Mouse (Mus musculus): Measurements from ENCODE around the gene Frk.

DNA sequence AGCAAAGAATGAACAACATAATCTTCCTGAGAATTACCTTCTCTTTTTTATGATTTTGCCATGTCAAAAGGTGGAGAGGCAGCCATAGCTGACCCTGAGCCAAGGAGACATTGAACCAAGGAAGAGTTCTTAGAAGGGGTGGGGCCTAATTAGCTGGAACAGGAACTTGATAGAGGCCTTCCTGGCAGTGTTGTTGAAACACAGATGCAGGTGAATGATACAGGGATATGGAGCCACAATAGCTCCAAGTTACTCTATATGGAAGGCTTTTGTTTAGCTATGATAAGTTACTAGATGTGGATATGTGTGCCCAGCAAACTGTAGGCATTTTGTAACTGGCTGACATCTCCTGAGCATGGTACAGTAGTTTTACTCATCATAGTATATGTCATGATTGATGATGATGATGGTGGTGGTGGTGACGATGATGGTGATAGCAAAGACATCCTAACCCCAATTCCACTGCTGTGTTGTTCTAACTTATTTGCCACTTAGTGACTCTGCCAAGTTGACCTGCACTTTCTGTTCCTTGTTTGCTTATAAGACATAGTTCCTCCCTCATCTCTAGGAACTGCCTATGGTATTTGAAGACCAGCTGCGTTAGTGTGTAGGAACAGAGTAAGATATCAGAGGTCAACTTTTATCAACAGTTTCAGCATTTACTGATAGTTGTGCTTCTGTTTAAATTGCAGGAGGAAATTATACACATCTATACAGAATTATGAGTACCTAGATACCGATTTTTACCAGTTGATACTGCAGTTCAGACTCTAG lies 58.7 kb downstream of the Frk start:
- TF ChIP-seq POLR2A (IDR thresholded peaks at IDR 0.05; ENCODE audit: extremely low read depth, insufficient read depth, low read length) (no peak), CTCF (IDR thresholded peaks at IDR 0.05; ENCODE audit: low read depth, low read length) (no peak)
